Mouse (Mus musculus) liver, embryonic 12.5 days (tissue): ENCODE results near the gene Creb5. TPM values are rescaled to one million over a fixed set of nuclear protein-coding genes. Genes with fewer than 3 reads are reported as not detected.

Experiments used
- ATAC-seq: fragments of 200-750 bp; cut with Nextera tagmentation; 2 replicates; pipeline ENCODE4 v1.8.0; 2017; ENCODE audit warnings: moderate number of reproducible peaks, mild to moderate bottlenecking, moderate library complexity
- H3K27ac ChIP-seq: fragments of 300-500 bp; sonication (generic); 2 replicates; pipeline ENCODE4 v1.5.1; 2016; ENCODE audit warnings: mild to moderate bottlenecking
- H3K27me3 ChIP-seq: fragments of 300-500 bp; sonication (generic); replicated peaks from 2 replicates; pipeline ENCODE4 v1.6.1; 2016; ENCODE audit warnings: mild to moderate bottlenecking, moderate library complexity
- H3K36me3 ChIP-seq: fragments of 300-500 bp; sonication (generic); 2 replicates; pipeline ENCODE4 v1.6.1; 2016; ENCODE audit warnings: mild to moderate bottlenecking, moderate library complexity
- H3K4me1 ChIP-seq: fragments of 300-500 bp; sonication (generic); 2 replicates; pipeline ENCODE4 v1.6.1; 2016
- H3K4me2 ChIP-seq: fragments of 300-500 bp; sonication (generic); 2 replicates; pipeline ENCODE4 v1.6.1; 2016; ENCODE audit warnings: mild to moderate bottlenecking, moderate library complexity
- H3K4me3 ChIP-seq: fragments of 300-500 bp; sonication (generic); 2 replicates; pipeline ENCODE4 v1.5.1; 2016; ENCODE audit warnings: mild to moderate bottlenecking, moderate library complexity
- H3K9ac ChIP-seq: fragments of 300-500 bp; sonication (generic); 2 replicates; pipeline ENCODE4 v1.6.1; 2016; ENCODE audit warnings: mild to moderate bottlenecking, moderate library complexity
- H3K9me3 ChIP-seq: fragments of 300-500 bp; sonication (generic); replicated peaks from 2 replicates; pipeline ENCODE4 v1.6.1; 2016; ENCODE audit warnings: mild to moderate bottlenecking, moderate library complexity
- WGBS: fragments of 180-500 bp; shearing (Covaris S2); methylation state at CpG from one replicate; pipeline ENCODE4 v1.1.7; 2016; ENCODE audit not compliant: insufficient replicate concordance; 5-methylcytosine and 5-hydroxymethylcytosine counted together
- polyA plus RNA-seq: library from polyadenylated mRNA; unstranded; fragments of >200 nt; fragmentation: Nextera tagmentation; extraction: Ambion mirVana; gene quantifications from 2 replicates; pipeline ENCODE4 v1.2.1, GENCODE M21; 2016

Creb5 gene
- polyA plus RNA-seq, 1 experiment from 2014 or later, result 0.33 TPM

DNA sequence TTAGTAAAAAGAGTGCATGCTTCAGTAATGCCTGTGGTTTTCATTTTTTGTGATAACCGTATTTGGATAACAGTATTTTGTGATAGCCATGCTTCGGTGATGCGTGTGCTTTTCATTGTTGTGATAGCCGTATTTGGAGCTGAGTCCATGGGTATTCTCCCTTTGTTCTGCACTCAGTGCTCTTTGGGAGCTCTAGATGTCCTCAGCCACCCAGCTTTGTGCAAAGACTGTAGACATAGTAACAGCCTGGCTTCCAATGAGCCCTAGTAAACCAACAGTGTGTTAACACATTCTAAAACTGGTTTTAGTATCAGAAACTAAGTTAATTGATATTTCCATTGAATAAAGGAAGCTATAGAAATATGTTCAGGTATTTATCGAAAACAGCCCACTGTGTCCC, 254.7 kb downstream of the Creb5 start:
- H3K36me3 ChIP-seq, result no peaks in the 10 kb centered on the region
- no peak overlapping the region for H3K4me3 ChIP-seq
- no peaks in the 10 kb centered on the region for H3K27me3 ChIP-seq
- no peak overlapping the region for H3K4me2 ChIP-seq
- ATAC-seq, result no peak
- H3K9ac ChIP-seq, result no peak overlapping the region
- no peak overlapping the region for H3K27ac ChIP-seq
- no peaks in the 10 kb centered on the region for H3K4me1 ChIP-seq
- WGBS, result 77% methylated on average over 5 of the region's 5 CpGs
- no peaks in the 10 kb centered on the region for H3K9me3 ChIP-seq

DNA sequence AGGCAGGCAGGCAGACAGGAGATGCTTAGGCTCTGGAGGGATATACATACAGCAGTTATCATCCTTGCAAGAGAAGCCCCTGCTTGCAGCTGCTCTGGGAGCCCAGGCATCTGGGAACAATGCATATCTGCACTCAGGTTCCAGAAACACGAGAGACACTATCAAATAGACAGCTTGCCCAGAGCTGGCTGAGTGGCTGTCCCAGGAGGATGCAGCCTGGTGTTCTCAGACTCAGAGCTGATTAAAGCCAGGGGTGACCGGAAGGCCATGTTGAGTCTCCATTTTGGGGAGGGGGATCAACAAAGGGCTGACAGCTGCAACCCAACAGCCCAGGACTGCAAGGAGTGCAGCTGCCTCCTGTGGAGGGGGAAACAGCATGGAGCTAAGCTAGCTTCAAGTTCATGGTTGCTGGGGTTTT, 258.4 kb downstream of the Creb5 start:
- no peak for ATAC-seq
- Histone ChIP-seq H3K36me3 (no peaks in the 10 kb centered on the region), H3K9me3 (no peaks in the 10 kb centered on the region), H3K4me3 (no peak overlapping the region), H3K4me1 (no peaks in the 10 kb centered on the region), H3K9ac (no peak overlapping the region), H3K4me2 (no peak overlapping the region), H3K27ac (no peak overlapping the region), H3K27me3 (peaks cover 1% of the 10 kb centered on the region; the same call in 1 of the 2 replicates)
- 48% methylated on average over 2 of the region's 2 CpGs for WGBS

DNA sequence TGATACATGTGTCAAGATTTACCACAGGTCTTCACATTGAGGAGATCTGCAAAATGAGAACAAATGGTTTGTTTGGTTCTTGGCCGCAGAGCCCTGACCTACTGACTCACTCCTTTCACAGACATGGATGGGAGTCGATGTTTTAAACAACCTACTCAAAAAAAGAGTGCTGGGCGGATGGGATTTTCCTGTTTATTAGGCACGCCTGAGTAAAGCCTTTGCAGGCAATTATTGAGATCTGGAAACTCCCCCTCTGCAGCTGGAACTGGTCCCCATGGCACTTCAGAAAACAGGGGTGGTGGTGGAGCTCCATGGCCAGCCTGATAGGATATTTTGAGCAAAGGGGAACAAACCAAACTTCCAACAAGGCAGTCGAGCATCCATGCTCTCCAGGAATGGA, 258.9 kb downstream of the Creb5 start:
- H3K27me3 ChIP-seq, result peaks cover 3% of the 10 kb centered on the region; the same call in 1 of the 2 replicates
- no peak overlapping the region for H3K4me3 ChIP-seq
- H3K27ac ChIP-seq, result no peak overlapping the region
- H3K4me1 ChIP-seq, result no peaks in the 10 kb centered on the region
- H3K36me3 ChIP-seq, result no peaks in the 10 kb centered on the region
- 45% methylated on average over 5 of the region's 5 CpGs for WGBS
- no peaks in the 10 kb centered on the region for H3K9me3 ChIP-seq
- no peak overlapping the region for H3K9ac ChIP-seq
- H3K4me2 ChIP-seq, result no peak overlapping the region
- ATAC-seq, result no peak

DNA sequence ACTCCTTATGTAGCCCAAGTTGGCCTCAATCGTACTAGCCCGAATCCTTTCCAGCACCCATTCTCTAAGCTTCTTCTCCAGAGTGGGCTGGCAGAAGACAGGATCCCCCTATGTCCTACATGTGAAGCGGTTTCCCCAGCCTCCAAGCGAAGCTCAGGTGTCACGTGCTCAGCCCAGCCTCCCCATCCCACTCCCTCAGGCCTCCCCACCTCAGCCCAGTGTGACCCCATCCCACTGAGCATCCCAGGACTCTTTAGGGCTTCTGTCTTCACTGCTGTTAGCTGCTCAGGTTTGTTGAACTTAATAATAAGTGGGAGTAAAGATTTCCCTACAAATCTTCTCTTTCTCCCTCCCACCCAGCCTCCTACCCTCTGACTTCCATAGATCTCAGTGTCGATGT, 261.2 kb downstream of the Creb5 start:
- H3K27me3 ChIP-seq, result peaks cover 3% of the 10 kb centered on the region; the same call in 1 of the 2 replicates
- 57% methylated on average over 6 of the region's 6 CpGs for WGBS
- no peak overlapping the region for H3K4me2 ChIP-seq
- H3K9me3 ChIP-seq, result no peaks in the 10 kb centered on the region
- no peaks in the 10 kb centered on the region for H3K4me1 ChIP-seq
- H3K4me3 ChIP-seq, result no peak overlapping the region
- H3K9ac ChIP-seq, result no peak overlapping the region
- no peak overlapping the region for H3K27ac ChIP-seq
- no peaks in the 10 kb centered on the region for H3K36me3 ChIP-seq
- ATAC-seq, result no peak

DNA sequence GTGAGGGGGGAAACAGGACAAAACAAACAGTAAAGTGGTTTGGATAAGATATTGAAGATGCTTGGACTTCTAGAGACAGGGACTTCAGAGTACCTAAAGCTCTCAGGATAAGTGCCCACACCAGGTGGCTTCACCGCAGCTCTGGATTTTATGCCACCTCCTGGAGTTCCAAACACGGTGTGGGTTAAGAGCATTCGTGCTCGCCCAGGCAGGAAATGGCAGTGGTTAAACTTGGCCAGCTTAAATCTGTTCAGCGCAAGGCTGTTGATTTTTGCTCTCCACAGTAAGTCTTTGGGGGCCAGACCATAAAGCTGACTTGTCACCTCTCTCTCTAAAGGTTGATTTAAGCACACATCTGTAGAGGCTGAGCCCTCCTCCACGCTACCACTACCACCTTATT, 262.3 kb downstream of the Creb5 start:
- no peak overlapping the region for H3K9ac ChIP-seq
- no peak for ATAC-seq
- no peaks in the 10 kb centered on the region for H3K9me3 ChIP-seq
- no peaks in the 10 kb centered on the region for H3K36me3 ChIP-seq
- no peak overlapping the region for H3K4me2 ChIP-seq
- 54% methylated on average over 6 of the region's 6 CpGs for WGBS
- no peak overlapping the region for H3K27ac ChIP-seq
- no peaks in the 10 kb centered on the region for H3K4me1 ChIP-seq
- H3K27me3 ChIP-seq, result peaks cover 3% of the 10 kb centered on the region; the same call in 1 of the 2 replicates
- H3K4me3 ChIP-seq, result no peak overlapping the region

DNA sequence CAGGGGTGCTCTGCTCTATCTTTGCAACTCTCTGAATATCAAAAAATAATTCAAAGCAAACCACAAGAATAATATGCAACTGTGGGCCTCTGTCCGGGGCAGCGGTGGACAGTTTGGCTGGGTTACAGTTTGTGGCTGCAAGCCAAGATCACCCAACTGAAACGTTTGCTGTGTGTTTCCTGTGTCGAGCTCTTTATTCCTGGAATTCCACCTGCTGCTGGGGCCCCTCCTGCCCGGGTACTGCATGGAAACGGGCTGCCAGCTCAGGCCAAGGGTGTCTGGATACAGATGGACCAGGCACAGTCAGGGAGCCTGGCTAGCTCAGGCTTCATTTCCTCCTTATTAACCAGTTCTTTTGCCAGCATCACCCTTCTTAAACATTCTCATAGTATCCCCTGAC, 269.0 kb downstream of the Creb5 start:
- Histone ChIP-seq H3K27me3 (no peaks in the 10 kb centered on the region; the same call in 1 of the 2 replicates), H3K4me1 (no peaks in the 10 kb centered on the region), H3K27ac (no peak overlapping the region), H3K4me3 (no peak overlapping the region), H3K9me3 (no peaks in the 10 kb centered on the region), H3K36me3 (no peaks in the 10 kb centered on the region), H3K4me2 (no peak overlapping the region), H3K9ac (no peak overlapping the region)
- WGBS, result 39% methylated on average over 6 of the region's 6 CpGs
- ATAC-seq, result no peak

DNA sequence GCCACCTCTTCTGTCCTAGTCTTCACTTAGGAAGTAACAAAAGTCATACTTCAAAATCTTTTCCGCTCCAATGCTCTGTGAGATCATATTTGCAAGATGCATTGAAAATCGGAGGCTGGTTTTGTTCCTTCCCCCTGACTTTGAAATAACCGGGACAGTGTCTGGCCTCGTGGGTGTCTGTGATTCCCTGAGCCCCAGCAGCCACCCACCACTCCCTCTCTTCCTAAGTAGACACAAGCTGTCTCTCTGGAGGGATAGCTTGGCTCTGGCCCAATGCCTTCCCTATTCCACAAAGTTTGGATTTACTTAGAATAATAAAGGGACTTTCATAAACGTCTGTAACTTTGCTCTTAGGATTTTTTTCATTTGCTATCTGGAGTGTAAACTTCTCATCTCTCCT, 273.9 kb downstream of the Creb5 start:
- no peaks in the 10 kb centered on the region for H3K9me3 ChIP-seq
- ATAC-seq, result no peak
- H3K9ac ChIP-seq, result no peak overlapping the region

DNA sequence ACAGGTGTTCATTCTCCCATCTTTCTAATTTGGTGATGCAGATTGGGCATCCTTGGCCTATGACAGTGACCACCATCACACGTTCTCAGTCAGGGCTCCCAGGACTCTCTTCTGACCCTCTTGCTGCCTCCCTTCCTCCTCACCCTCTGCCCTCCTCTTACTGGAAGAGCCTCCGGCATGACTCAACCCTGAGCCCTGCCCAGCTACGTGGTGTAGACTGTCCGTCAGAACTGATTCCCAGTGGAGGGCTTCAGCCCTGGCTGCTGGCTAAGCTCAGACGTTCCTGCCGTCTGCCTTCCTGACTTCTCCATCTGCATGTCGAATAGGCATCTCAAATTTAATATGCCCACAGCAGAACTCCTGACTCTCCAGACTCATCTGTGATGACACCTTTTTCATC, 275.5 kb downstream of the Creb5 start:
- Histone ChIP-seq H3K9me3 (no peaks in the 10 kb centered on the region), H3K27ac (no peak overlapping the region), H3K4me1 (no peaks in the 10 kb centered on the region), H3K36me3 (no peaks in the 10 kb centered on the region), H3K9ac (no peak overlapping the region), H3K4me2 (no peak overlapping the region), H3K27me3 (no peaks in the 10 kb centered on the region), H3K4me3 (no peak overlapping the region)
- 54% methylated on average over 7 of the region's 7 CpGs for WGBS
- ATAC-seq, result no peak

More for the DNA sequence above, 273.9 kb downstream of the Creb5 start:
- H3K27ac ChIP-seq, result no peak overlapping the region
- no peaks in the 10 kb centered on the region for H3K4me1 ChIP-seq
- H3K36me3 ChIP-seq, result no peaks in the 10 kb centered on the region
- 67% methylated on average over 5 of the region's 5 CpGs for WGBS
- no peaks in the 10 kb centered on the region for H3K27me3 ChIP-seq
- H3K4me2 ChIP-seq, result no peak overlapping the region
- no peak overlapping the region for H3K4me3 ChIP-seq

DNA sequence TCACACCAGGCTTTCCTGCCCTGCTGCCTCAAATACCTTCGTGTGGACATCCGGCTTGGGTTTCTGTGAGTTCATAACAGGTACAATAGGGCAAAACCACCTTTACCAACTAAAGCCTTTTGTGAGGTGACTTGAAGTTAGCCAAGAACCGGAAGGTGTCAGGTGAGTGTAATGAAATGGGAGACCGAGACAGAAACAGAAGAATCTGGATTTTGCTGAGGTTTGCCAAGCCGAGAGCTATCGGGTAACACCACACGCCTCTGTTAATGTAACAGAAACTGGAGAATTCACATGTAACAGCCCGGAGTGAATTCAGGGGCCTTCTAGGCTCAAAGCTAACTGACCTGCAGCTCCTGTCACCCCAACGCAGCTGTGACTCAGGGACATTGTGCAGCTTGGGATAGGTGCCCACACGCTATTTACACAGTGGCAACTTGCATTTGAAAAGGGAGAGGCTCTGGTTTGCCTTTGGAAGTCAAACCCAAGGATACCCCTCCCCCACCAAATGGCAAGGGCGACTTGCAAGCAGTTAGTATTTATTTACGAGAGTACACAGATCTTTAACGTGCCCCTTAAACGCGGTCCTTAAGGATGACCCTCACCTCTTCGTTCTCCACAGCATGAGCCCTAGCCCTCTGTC, 276.6 kb downstream of the Creb5 start:
- H3K4me2 ChIP-seq, result no peak overlapping the region
- H3K4me1 ChIP-seq, result no peaks in the 10 kb centered on the region
- no peak overlapping the region for H3K4me3 ChIP-seq
- 66% methylated on average over 16 of the region's 16 CpGs for WGBS
- H3K36me3 ChIP-seq, result no peaks in the 10 kb centered on the region
- no peak overlapping the region for H3K27ac ChIP-seq
- H3K9ac ChIP-seq, result no peak overlapping the region
- no peak for ATAC-seq
- H3K27me3 ChIP-seq, result no peaks in the 10 kb centered on the region
- no peaks in the 10 kb centered on the region for H3K9me3 ChIP-seq

DNA sequence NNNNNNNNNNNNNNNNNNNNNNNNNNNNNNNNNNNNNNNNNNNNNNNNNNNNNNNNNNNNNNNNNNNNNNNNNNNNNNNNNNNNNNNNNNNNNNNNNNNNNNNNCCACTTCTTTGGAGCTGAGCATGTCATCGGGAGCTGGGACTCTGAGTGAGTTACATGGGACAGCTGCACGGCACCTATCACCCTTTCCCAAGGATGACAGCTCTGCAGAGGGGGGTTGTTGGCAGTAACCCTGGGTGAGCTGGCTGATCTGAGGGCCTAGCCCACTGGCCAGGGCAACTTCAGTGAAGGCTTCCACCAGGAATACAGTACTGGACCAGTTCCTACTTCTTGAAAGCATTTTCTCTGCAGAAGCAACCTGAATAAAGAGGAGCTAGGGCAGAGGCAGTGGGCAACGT, 282.4 kb downstream of the Creb5 start:
- 60% methylated on average over 3 of the region's 3 CpGs for whole genome bisulfite sequencing
- no peaks in the 10 kb centered on the region for H3K9me3 ChIP-seq
- no peak overlapping the region for H3K9ac ChIP-seq
- H3K4me3 ChIP-seq, result no peak overlapping the region
- H3K4me1 ChIP-seq, result 0 out of 2 replicates have a peak, but pooled peaks cover 6% of the 10 kb centered on the region
- H3K36me3 ChIP-seq, result no peaks in the 10 kb centered on the region
- 0 out of 2 replicates have a peak, but pooled peaks cover 12% of the 10 kb centered on the region for H3K27me3 ChIP-seq
- ATAC-seq, result no peak
- H3K27ac ChIP-seq, result no peak overlapping the region
- H3K4me2 ChIP-seq, result no peak overlapping the region

DNA sequence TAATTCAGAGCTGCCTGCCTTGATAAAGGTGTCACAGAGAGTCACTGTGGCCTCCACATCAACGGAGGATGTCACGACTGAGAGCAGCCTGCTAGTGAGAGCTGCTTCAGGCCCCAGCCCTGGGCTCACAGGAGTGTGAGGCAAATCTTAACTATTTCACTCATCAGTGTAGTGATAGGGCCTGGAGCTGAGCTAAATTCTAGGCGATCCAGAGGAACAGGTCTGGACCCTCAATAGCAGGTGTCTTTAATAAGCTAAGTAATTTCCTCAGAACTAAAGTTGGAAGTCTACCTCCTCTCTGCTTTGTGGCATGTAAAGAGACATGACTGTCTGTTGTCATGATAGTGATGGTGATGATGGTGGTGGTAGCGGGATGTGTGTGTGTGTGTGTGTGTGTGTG, 283.8 kb downstream of the Creb5 start:
- H3K9me3 ChIP-seq, result no peaks in the 10 kb centered on the region
- no peak for ATAC-seq
- no peak overlapping the region for H3K4me2 ChIP-seq
- WGBS, result 71% methylated on average over 4 of the region's 4 CpGs
- no peaks in the 10 kb centered on the region for H3K36me3 ChIP-seq
- H3K27me3 ChIP-seq, result 0 out of 2 replicates have a peak, but pooled peaks cover 12% of the 10 kb centered on the region
- H3K27ac ChIP-seq, result no peak overlapping the region
- no peak overlapping the region for H3K4me3 ChIP-seq
- H3K4me1 ChIP-seq, result 0 out of 2 replicates have a peak, but pooled peaks cover 6% of the 10 kb centered on the region
- H3K9ac ChIP-seq, result no peak overlapping the region

DNA sequence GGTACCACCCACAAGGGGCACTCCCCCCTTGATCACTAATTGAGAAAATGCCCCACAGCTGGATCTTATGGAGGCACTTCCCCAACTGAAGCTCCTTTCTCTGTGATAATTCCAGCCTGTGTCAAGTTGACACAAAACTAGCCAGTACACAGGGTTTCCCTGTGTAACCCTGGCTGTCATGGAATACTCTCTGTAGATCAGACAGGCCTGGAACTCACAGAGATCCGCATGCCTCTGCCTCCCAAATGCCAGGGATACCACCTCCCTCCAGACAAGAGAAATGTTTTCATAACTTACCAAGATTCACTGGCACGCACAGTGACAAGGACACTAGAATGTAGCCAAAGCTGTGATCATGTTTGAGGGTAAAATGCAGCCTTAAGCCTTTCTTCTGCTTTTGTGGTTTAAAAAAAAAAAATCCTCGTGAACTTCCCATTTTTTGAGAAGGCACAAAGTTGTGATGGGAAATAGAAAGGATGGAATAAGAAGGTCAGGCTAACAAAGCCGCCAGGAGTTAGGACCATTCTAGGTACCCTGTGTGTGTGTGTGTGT, 284.6 kb downstream of the Creb5 start:
- Histone ChIP-seq H3K27ac (no peak overlapping the region), H3K4me1 (0 out of 2 replicates have a peak, but pooled peaks cover 6% of the 10 kb centered on the region), H3K27me3 (0 out of 2 replicates have a peak, but pooled peaks cover 12% of the 10 kb centered on the region), H3K9me3 (no peaks in the 10 kb centered on the region), H3K4me3 (no peak overlapping the region), H3K4me2 (no peak overlapping the region), H3K9ac (no peak overlapping the region), H3K36me3 (no peaks in the 10 kb centered on the region)
- WGBS, result 27% methylated on average over 4 of the region's 4 CpGs
- no peak for ATAC-seq
